Mouse (Mus musculus): ENCODE results near the gene Maneal.

Gene Maneal

GRCm38 (mm10) chr4:124847573-124847972 is 14.4 kb downstream of the Maneal start:
- peak; percentile 86 for DNase-seq

GRCm38 (mm10) chr4:124843493-124843892 is 18.5 kb downstream of the Maneal start:
- DNase-seq = peak; percentile 26

GRCm38 (mm10) chr4:124840998-124841397 is 21.0 kb downstream of the Maneal start:
- no peak for DNase-seq

GRCm38 (mm10) chr4:124838035-124838700 is 23.8 kb downstream of the Maneal start:
- no peak for DNase-seq

GRCm38 (mm10) chr4:124832796-124833195 is 29.2 kb downstream of the Maneal start:
- no peak for DNase-seq

GRCm38 (mm10) chr4:124829671-124830070 is 32.3 kb downstream of the Maneal start:
- DNase-seq = no peak

- no peak for DNase-seq
Measured at GRCm38 (mm10) chr4:124825371-124825965, 36.5 kb downstream of the Maneal start.

GRCm38 (mm10) chr4:124824967-124825366 is 37.0 kb downstream of the Maneal start:
- DNase-seq = no peak

- DNase-seq = no peak
Measured at GRCm38 (mm10) chr4:124818832-124819231, 43.1 kb downstream of the Maneal start.

- no peak for DNase-seq
Measured at GRCm38 (mm10) chr4:124817803-124818202, 44.2 kb downstream of the Maneal start.

GRCm38 (mm10) chr4:124815901-124816300 is 46.1 kb downstream of the Maneal start:
- no peak for DNase-seq

GRCm38 (mm10) chr4:124811347-124811975 is 50.5 kb downstream of the Maneal start:
- DNase-seq = peak; percentile 20

GRCm38 (mm10) chr4:124810056-124810455 is 51.9 kb downstream of the Maneal start:
- no peak for DNase-seq

GRCm38 (mm10) chr4:124809136-124809883 is 52.7 kb downstream of the Maneal start:
- DNase-seq = no peak

- no peak for DNase-seq
Measured at GRCm38 (mm10) chr4:124808511-124808910, 53.5 kb downstream of the Maneal start.
